Comparison of ENCODE assay signal across 8 mouse cellular contexts in the genomic region with DNA sequence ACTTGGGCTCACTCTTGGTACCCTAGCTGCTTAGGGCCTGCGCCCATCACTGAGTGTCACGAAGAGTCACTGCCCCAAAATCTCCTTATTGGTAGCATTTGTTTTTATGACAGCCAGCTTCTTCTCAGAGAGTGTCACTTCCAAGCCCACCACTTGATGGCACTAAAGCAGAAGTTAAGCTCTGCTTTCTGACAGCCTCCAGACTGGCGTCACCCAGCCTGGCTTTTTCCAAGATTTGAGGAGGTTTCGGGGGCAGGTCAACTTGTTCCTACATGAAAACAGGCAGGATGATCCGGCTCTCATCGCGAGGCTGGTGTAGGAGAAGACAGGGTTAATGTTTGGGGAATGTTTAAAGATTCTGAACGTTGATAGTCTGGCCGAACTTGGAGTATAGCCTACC. TPM values are rescaled to one million over a fixed set of nuclear protein-coding genes. Genes with fewer than 3 reads are reported as not detected.
A peak's percentile ranks its signal among the peaks of the same experiment; 100 is the strongest.
DNase-seq lines count a peak whose midpoint lies in the region; ATAC-seq lines count a peak whose summit lies in the region.

No protein-coding gene starts in this region.

- peak; percentile 34 to 57; a peak in 2 of 4 replicates for ATAC-seq in hematopoietic stem cell, adult 5-6 weeks (replicated peaks in 1 of 2; ENCODE audit: insufficient read depth in 1 of 2, low FRiP score in 2 of 2, low TSS enrichment in 1 of 2, low read depth in 1 of 2, poor library complexity in 2 of 2, severe bottlenecking in 2 of 2)

- peak; percentile 83 for DNase-seq in ZHBTc4 (ENCODE audit: low read depth, low spot score)
- DNase-seq in cerebellum, adult 9-11 months = peak; percentile 71
- peak; percentile 71 to 93 for DNase-seq in frontal cortex, adult 2 months (ENCODE audit: extremely low spot score in 1 of 2, low spot score in 1 of 2)
- peak; percentile 54 to 83 for DNase-seq in layer of hippocampus, postnatal 25 days (ENCODE audit: extremely low spot score in 1 of 2, low spot score in 1 of 2)
- DNase-seq in lung, postnatal 25 days (ENCODE audit: low spot score) = peak; percentile 86
- DNase-seq in right cerebral cortex, postnatal 25 days = peak; percentile 67
- peak; percentile 61 to 78 for DNase-seq in urinary bladder, postnatal 4 days (ENCODE audit: low spot score in 2 of 2)

RNA-seq across cellular contexts. Expression of a gene that starts 54.9 kb away (rescaled TPM):
- polyA plus RNA-seq in frontal cortex, adult 2 months (2012; rRNA removed) = 2.7 and 3.9 TPM in 2 replicates
- not detected in 2 replicates for total RNA-seq in hematopoietic stem cell, adult 5-6 weeks (2017)
- 1 to 10 TPM; 1.0 to 1.9 TPM for total RNA-seq in layer of hippocampus, postnatal 25 days (2021)

Comparison
In these comparisons a context has a peak if more than half of its experiments do, and no peak if none do; other contexts are left out.
1. Peak in every context shown above with its lines: DNase-seq and ATAC-seq.